Mouse (Mus musculus) midbrain, embryonic 10.5 days (tissue): ENCODE measurements at regions not wholly inside any gene's neighbourhood (a gene's known extent, or its start where the extent isn't known, plus 50 kb on each side); places are given as distances from the start of the nearest gene placed in this dataset.
A peak's percentile ranks its signal among the peaks of the same experiment; 100 is the strongest.

Experiments
- DNase-seq: peaks from one replicate; pipeline ENCODE4 v3.0.0-alpha.2; 2017; ENCODE audit warnings: low spot score
- H3K27ac ChIP-seq: fragments of 300-500 bp; sonication (generic); replicated peaks from 2 replicates; pipeline ENCODE4 v1.5.1; 2016; ENCODE audit warnings: mild to moderate bottlenecking
- H3K27me3 ChIP-seq: fragments of 300-500 bp; sonication (generic); 2 replicates; pipeline ENCODE4 v1.6.1; 2016; ENCODE audit warnings: low read depth, mild to moderate bottlenecking; ENCODE audit not compliant: poor library complexity, severe bottlenecking
- H3K36me3 ChIP-seq: fragments of 300-500 bp; sonication (generic); 2 replicates; pipeline ENCODE4 v1.6.1; 2016; ENCODE audit warnings: mild to moderate bottlenecking, moderate library complexity
- H3K4me1 ChIP-seq: fragments of 300-500 bp; sonication (generic); 2 replicates; pipeline ENCODE4 v1.6.1; 2016
- H3K4me3 ChIP-seq: fragments of 300-500 bp; sonication (generic); 2 replicates; pipeline ENCODE4 v1.5.1; 2016; ENCODE audit warnings: mild to moderate bottlenecking, moderate library complexity
- H3K9me3 ChIP-seq: fragments of 300-500 bp; sonication (generic); replicated peaks from 2 replicates; pipeline ENCODE4 v1.6.1; 2016; ENCODE audit warnings: mild to moderate bottlenecking
- WGBS: fragments of 180-500 bp; shearing (Covaris S2); methylation state at CpG from one replicate; pipeline ENCODE4 v1.1.7; 2016; 5-methylcytosine and 5-hydroxymethylcytosine counted together

- no peaks in the 10 kb centered on the region for H3K36me3 ChIP-seq
- WGBS, result 91% methylated on average over 5 of the region's 5 CpGs
Observed at GRCm38 (mm10) chr7:137735873-137736527, 298.6 kb downstream of the Glrx3 start.

DNA sequence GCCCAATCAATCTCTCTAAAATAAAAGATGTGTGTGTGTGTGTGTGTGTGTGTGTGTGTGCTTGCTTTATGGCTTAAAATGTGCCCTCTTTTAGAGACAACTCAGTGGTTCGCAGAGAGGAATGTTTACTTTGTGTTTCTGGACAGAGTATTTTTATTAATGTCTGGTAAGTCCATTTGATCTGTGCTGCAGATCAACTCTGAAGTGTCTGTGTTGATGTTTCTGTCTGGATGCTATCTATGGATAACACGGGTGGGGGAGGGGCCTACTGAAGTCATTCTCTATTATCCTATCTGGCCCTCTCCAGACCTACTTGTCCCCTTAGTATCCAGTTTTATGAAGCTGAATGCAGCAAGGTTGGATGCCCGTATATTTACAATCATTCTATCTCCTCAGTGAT is 304.3 kb downstream of the Glrx3 start:
- no peak for DNase-seq
- Histone ChIP-seq H3K36me3 (no peaks in the 10 kb centered on the region), H3K4me1 (no peaks in the 10 kb centered on the region), H3K9me3 (no peaks in the 10 kb centered on the region), H3K4me3 (no peak overlapping the region), H3K27ac (no peak overlapping the region), H3K27me3 (no peaks in the 10 kb centered on the region)
- WGBS, result 85% methylated on average over 3 of the region's 3 CpGs

More at GRCm38 (mm10) chr7:137735873-137736527, 298.6 kb downstream of the Glrx3 start:
- H3K27ac ChIP-seq, result no peak overlapping the region
- H3K4me3 ChIP-seq, result no peak overlapping the region
- no peaks in the 10 kb centered on the region for H3K27me3 ChIP-seq
- DNase-seq, result no peak
- no peaks in the 10 kb centered on the region for H3K4me1 ChIP-seq
- H3K9me3 ChIP-seq, result no peaks in the 10 kb centered on the region

- Histone ChIP-seq H3K4me1 (no peaks in the 10 kb centered on the region), H3K36me3 (no peaks in the 10 kb centered on the region), H3K4me3 (no peak overlapping the region), H3K27me3 (no peaks in the 10 kb centered on the region), H3K9me3 (no peaks in the 10 kb centered on the region), H3K27ac (no peak overlapping the region)
- DNase-seq, result no peak
- WGBS, result 69% methylated on average over 7 of the region's 7 CpGs
Observed at GRCm38 (mm10) chr7:137742297-137742751, 304.9 kb downstream of the Glrx3 start.

DNA sequence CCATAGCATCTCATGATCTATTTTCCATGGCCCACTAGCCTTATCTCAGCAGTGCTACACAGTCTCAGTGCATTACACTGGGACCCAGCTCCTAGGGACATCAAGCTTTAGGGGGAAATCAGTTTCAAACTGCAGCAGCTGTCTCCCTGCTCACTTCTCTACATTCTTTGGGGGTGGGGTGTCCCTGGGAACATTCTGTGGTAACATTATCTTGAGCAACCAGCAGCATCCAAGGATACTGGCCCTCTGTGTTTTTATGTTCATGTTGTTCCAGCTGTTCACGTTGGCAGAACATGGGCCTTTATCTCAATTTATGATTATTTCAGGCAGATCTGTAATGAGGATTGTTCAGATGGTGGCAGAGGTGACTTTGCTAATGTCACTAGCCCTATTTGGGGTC is 308.2 kb downstream of the Glrx3 start:
- DNase-seq, result no peak
- Histone ChIP-seq H3K36me3 (no peaks in the 10 kb centered on the region), H3K4me1 (0 out of 2 replicates have a peak, but pooled peaks cover under 1% of the 10 kb centered on the region), H3K27ac (no peak overlapping the region), H3K27me3 (no peaks in the 10 kb centered on the region), H3K9me3 (no peaks in the 10 kb centered on the region), H3K4me3 (no peak overlapping the region)
- WGBS, result 76% methylated on average over 1 of the region's 1 CpGs

GRCm38 (mm10) chr7:137745991-137746390 is 308.6 kb downstream of the Glrx3 start:
- H3K9me3 ChIP-seq, result no peaks in the 10 kb centered on the region
- 83% methylated on average over 3 of the region's 3 CpGs for WGBS
- DNase-seq, result no peak

GRCm38 (mm10) chr7:137748936-137749335 is 311.5 kb downstream of the Glrx3 start:
- WGBS, result 79% methylated on average over 7 of the region's 7 CpGs

More at GRCm38 (mm10) chr7:137745991-137746390, 308.6 kb downstream of the Glrx3 start:
- Histone ChIP-seq H3K27me3 (no peaks in the 10 kb centered on the region), H3K4me1 (0 out of 2 replicates have a peak, but pooled peaks cover 3% of the 10 kb centered on the region), H3K27ac (no peak overlapping the region), H3K36me3 (no peaks in the 10 kb centered on the region), H3K4me3 (no peak overlapping the region)

GRCm38 (mm10) chr7:137750741-137751140 is 313.3 kb downstream of the Glrx3 start:
- Histone ChIP-seq H3K4me1 (0 out of 2 replicates have a peak, but pooled peaks cover 3% of the 10 kb centered on the region), H3K27ac (no peak overlapping the region), H3K9me3 (no peaks in the 10 kb centered on the region), H3K27me3 (no peaks in the 10 kb centered on the region), H3K4me3 (no peak overlapping the region), H3K36me3 (no peaks in the 10 kb centered on the region)
- no peak for DNase-seq
- 87% methylated on average over 1 of the region's 1 CpGs for WGBS

More at GRCm38 (mm10) chr7:137748936-137749335, 311.5 kb downstream of the Glrx3 start:
- H3K4me1 ChIP-seq, result 0 out of 2 replicates have a peak, but pooled peaks cover 3% of the 10 kb centered on the region
- DNase-seq, result no peak
- H3K9me3 ChIP-seq, result no peaks in the 10 kb centered on the region
- no peak overlapping the region for H3K27ac ChIP-seq
- H3K4me3 ChIP-seq, result no peak overlapping the region
- no peaks in the 10 kb centered on the region for H3K27me3 ChIP-seq
- H3K36me3 ChIP-seq, result no peaks in the 10 kb centered on the region

DNA sequence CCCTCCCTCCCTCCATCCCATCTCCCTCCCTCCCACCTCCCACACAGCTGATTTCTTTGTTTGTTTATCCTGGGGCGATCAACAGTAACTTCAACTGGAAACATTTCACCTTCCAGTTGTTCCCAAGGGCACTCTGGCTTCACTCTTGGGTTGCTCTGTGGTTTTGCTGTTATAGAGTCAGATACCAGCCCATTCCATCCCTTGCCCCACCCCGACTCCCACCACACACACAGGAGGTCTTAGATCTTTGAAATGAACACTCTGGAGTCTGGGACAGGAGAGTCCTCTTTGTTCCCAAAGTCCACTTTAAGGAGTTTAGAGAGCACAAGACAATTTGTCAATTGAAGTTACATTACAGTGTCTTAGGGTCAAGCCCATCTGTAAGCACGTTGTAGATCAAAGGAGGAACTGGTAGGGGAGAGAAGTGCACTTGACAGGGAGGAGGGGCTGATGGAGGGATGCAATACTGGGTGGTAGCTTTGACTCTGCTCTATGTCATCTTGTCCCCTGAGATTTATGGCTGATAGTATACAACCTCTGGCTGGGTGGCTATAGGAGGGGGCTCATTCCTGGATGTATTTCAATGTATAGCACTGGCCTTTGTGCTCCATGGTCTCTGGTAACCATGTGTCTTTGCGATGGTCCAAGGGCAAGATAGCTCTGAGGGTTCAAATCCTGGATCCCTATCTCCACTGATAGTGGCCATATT is 313.9 kb downstream of the Glrx3 start:
- Histone ChIP-seq H3K4me3 (no peak overlapping the region), H3K4me1 (0 out of 2 replicates have a peak, but pooled peaks cover 3% of the 10 kb centered on the region), H3K9me3 (no peaks in the 10 kb centered on the region), H3K27me3 (no peaks in the 10 kb centered on the region), H3K36me3 (no peaks in the 10 kb centered on the region), H3K27ac (no peak overlapping the region)
- no peak for DNase-seq
- WGBS, result 54% methylated on average over 4 of the region's 4 CpGs

DNA sequence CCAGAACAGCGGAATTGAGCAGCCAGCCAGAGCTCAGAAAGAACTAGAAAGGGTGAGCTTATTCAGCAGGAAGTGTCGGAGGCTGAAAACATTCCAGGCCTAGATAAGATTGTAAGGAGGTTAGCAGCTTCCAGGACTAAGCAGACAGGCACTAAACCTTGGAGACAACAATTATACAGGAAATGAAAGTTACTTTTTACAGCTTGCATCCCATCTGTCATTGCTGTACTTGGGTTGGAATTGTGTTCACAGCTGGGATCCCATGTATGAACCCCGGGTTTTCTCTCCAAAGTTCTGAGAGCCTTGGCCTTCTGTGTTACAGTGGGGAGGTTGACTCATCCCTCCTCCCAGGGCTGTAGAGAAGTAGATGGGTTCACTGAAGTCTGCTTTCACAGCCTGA is 328.5 kb downstream of the Glrx3 start:
- whole genome bisulfite sequencing, result 80% methylated on average over 3 of the region's 3 CpGs
- H3K27ac ChIP-seq, result no peak overlapping the region
- no peaks in the 10 kb centered on the region for H3K36me3 ChIP-seq
- no peaks in the 10 kb centered on the region for H3K27me3 ChIP-seq
- H3K9me3 ChIP-seq, result no peaks in the 10 kb centered on the region
- no peak for DNase-seq
- no peak overlapping the region for H3K4me3 ChIP-seq
- H3K4me1 ChIP-seq, result no peaks in the 10 kb centered on the region

GRCm38 (mm10) chr7:137766721-137767120 is 329.3 kb downstream of the Glrx3 start:
- Histone ChIP-seq H3K4me3 (no peak overlapping the region), H3K9me3 (no peaks in the 10 kb centered on the region), H3K4me1 (no peaks in the 10 kb centered on the region), H3K36me3 (no peaks in the 10 kb centered on the region), H3K27ac (no peak overlapping the region), H3K27me3 (no peaks in the 10 kb centered on the region)
- WGBS, result 93% methylated on average over 2 of the region's 2 CpGs
- no peak for DNase-seq

DNA sequence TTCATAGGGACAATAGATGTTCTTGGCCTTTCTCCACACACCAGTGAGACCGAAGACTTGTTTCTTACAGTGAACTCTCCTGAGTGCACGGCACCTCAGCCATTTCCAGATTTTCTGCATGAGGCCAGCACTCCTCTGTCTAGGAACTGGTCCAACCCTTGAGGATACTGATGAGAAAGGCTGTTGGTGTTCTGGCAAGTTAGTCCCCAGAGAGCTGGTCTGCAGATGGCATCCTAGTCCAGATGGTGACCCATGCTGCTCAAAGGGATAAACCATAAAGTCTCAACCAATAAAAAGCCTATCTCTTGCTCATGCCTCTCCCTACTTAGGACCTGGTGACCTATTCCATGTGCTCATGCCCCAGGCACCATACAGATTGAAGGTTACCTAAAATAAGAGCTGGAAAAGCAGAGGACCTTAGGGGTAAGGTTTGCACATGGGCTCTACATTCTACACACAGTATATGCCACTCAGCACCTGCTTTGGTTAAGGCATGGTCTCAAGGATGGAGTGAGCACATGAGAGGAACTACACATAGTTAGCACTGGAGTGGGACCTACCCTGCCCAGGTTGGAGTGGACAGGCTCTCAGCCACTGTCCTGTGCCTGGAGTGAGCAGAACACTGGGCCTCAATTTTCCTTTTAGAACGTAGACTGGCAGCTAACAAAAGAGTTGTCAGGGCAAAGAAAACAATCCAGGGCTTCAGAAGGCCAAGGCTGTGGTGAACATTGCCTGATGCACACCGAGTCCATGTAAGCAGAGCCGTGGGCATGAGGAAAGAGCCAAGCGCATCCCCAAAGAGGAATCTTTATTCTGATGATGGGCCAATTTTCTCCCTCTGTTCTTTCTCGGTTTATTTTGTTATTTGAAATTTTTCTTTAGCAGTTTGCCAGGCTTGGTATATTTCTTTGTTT is 335.9 kb downstream of the Glrx3 start:
- peaks cover 3% of the 10 kb centered on the region; the same call in 1 of the 2 replicates for H3K4me1 ChIP-seq
- H3K4me3 ChIP-seq, result no peak overlapping the region
- no peaks in the 10 kb centered on the region for H3K27me3 ChIP-seq
- H3K36me3 ChIP-seq, result no peaks in the 10 kb centered on the region
- 83% methylated on average over 7 of the region's 7 CpGs for WGBS
- DNase-seq, result no peak
- 0 out of 2 replicates have a peak overlapping the region, but pooled peaks have one; percentile 0 for H3K27ac ChIP-seq
- H3K9me3 ChIP-seq, result no peaks in the 10 kb centered on the region

DNA sequence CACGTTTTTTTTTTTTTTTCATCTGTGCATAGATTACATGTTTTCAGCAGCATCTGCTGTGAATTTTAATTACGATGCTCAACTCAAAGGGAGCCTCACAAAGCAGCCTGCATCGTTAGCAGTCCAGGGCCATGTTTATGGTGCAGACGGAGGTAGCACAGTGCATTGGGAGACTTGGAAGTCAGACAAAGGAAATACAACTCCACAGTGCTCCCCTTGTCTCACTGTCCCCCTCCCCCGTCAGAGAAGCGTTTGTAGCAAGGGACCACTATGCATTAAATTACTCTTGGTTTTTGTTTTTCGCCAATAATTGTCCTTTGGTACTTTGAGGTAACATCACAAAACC is 336.5 kb downstream of the Glrx3 start:
- DNase-seq, result no peak
- Histone ChIP-seq H3K4me1 (peaks cover 3% of the 10 kb centered on the region; the same call in 1 of the 2 replicates), H3K4me3 (no peak overlapping the region), H3K9me3 (no peaks in the 10 kb centered on the region), H3K27me3 (no peaks in the 10 kb centered on the region), H3K27ac (no peak overlapping the region), H3K36me3 (no peaks in the 10 kb centered on the region)
- WGBS, result 72% methylated on average over 7 of the region's 7 CpGs
